Mouse (Mus musculus): ENCODE data around the gene Creb3.

DNA sequence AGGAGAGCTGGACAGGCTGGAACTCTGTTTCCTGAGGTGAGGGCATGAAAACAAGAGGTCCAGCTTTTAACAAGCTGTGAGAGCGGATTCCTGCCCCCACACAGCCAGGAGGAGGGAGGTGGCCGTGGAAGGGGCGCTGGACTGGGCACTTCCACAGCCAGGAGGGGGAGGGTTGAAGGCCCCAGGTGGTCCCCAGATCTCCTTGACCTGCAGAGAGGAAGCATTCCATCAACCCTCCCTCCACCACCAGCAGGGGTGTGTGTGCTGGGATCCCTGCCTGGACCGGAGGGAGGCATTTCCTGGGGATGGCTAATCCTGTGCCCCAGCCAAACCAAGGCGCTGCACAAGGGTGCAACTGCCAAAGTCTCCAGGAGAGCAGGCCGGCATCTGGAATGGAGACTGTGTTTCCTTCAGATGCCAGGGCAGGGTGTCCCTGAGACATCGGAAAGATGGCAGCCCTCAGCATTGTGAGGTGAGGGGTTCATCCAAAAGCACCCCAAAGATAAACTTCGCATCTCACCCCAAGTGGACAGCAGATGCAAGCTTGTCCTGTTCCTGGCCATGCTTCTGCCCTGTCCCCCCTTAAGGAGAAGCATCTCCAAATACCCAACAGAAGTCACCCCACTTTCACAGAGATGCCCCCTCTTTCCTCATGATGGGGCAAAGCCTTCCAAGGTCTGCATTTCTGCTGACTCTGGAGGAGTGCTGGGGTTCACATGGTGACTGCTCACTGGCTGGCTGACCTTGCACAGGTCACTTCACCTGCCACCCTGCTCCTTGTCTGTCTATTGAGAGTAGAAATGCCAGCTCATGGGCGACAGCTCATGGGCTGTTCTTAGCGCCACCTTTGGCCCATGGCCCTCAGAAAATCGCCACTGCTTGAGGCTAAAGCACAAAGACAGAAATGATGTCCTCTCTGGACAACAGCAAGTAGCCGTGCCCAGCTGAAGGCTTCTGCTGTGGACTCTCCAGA is 22.6 kb downstream of the Creb3 start, which contains the start of gene Msmp:
- TF ChIP-seq CTCF (conservative IDR thresholded peaks at IDR 0.05; ENCODE audit: low read length): no peak
- no peak for TF ChIP-seq NANOG (IDR thresholded peaks at IDR 0.05; ENCODE audit: borderline replicate concordance, low read length)
